Mouse (Mus musculus) myocyte (in vitro differentiated cells): ENCODE data around the gene Slc25a43. TPM values are rescaled to one million over a fixed set of nuclear protein-coding genes. Genes with fewer than 3 reads are reported as not detected.
A peak's percentile ranks its signal among the peaks of the same experiment; 100 is the strongest.

Experiments
- H3K27me3 ChIP-seq: one replicate; pipeline ENCODE4 v1.6.1; 2011; ENCODE audit not compliant: control insufficient read depth, insufficient read depth, insufficient read length
- H3K36me3 ChIP-seq: one replicate; pipeline ENCODE4 v1.6.1; 2011; ENCODE audit not compliant: control insufficient read depth, insufficient read depth
- H3K4me2 ChIP-seq: one replicate; pipeline ENCODE4 v1.6.1; 2011; ENCODE audit warnings: low read depth, control low read depth
- H3K4me3 ChIP-seq: one replicate; pipeline ENCODE4 v1.5.1; 2011; ENCODE audit warnings: mild to moderate bottlenecking, control low read depth, moderate library complexity
- H3K79me2 ChIP-seq: one replicate; pipeline ENCODE4 v1.6.1; 2011; ENCODE audit not compliant: control insufficient read depth, insufficient read depth
- H3ac ChIP-seq: one replicate; pipeline ENCODE4 v1.6.1; 2011; ENCODE audit not compliant: control insufficient read depth, insufficient read length
- CEBPB ChIP-seq: IDR thresholded peaks from 2 replicates; pipeline ENCODE4 v1.6.1; 2011; ENCODE audit warnings: mild to moderate bottlenecking, moderate library complexity; ENCODE audit not compliant: poor library complexity, insufficient read depth, severe bottlenecking
- E2F4 ChIP-seq: IDR thresholded peaks from one replicate; pipeline ENCODE4 v1.6.1; 2011; ENCODE audit warnings: mild to moderate bottlenecking, control low read depth, moderate library complexity; ENCODE audit not compliant: insufficient read depth
- MAX ChIP-seq: IDR thresholded peaks from one replicate; pipeline ENCODE4 v1.6.1; 2011; ENCODE audit warnings: low read depth, mild to moderate bottlenecking, control low read depth
- MYOD1 ChIP-seq, 3 experiments: IDR thresholded peaks; one replicate each; pipeline ENCODE4 v1.6.1; 2011; ENCODE audit warnings: control low read depth in 2 of 3, low read depth in 2 of 3, mild to moderate bottlenecking in 2 of 3, moderate library complexity in 1 of 3; ENCODE audit not compliant: insufficient read length in 2 of 3, control insufficient read depth in 1 of 3
- MYOG ChIP-seq, 3 experiments: IDR thresholded peaks; one replicate each; pipeline ENCODE4 v1.6.1; 2011; ENCODE audit warnings: control low read depth in 2 of 3, low read depth in 2 of 3, mild to moderate bottlenecking in 2 of 3; ENCODE audit not compliant: insufficient read length in 2 of 3, control insufficient read depth in 1 of 3, insufficient read depth in 1 of 3
- POLR2A ChIP-seq: IDR thresholded peaks from one replicate; pipeline ENCODE4 v1.6.1; 2011; ENCODE audit warnings: low read depth, mild to moderate bottlenecking, control low read depth, moderate library complexity; ENCODE audit not compliant: insufficient read length
- POLR2AphosphoS2 ChIP-seq: IDR thresholded peaks from one replicate; pipeline ENCODE4 v1.6.1; 2011; ENCODE audit warnings: low read depth, control low read depth; ENCODE audit not compliant: insufficient read length
- REST ChIP-seq: IDR thresholded peaks from one replicate; pipeline ENCODE4 v1.6.1; 2011; ENCODE audit warnings: mild to moderate bottlenecking, control low read depth, moderate library complexity; ENCODE audit not compliant: insufficient read depth, insufficient read length
- SRF ChIP-seq: IDR thresholded peaks from one replicate; pipeline ENCODE4 v1.6.1; 2011; ENCODE audit warnings: low read depth; ENCODE audit not compliant: control insufficient read depth, insufficient read length
- TCF12 ChIP-seq: IDR thresholded peaks from one replicate; pipeline ENCODE4 v1.6.1; 2011; ENCODE audit warnings: mild to moderate bottlenecking, control low read depth; ENCODE audit not compliant: poor library complexity, insufficient read depth, severe bottlenecking
- TCF3 ChIP-seq: IDR thresholded peaks from one replicate; pipeline ENCODE4 v1.6.1; 2011; ENCODE audit warnings: low read depth, control low read depth; ENCODE audit not compliant: insufficient read length
- USF1 ChIP-seq: IDR thresholded peaks from one replicate; pipeline ENCODE4 v1.6.1; 2011; ENCODE audit warnings: low read depth, mild to moderate bottlenecking, control low read depth, moderate library complexity
- polyA plus RNA-seq: library from polyadenylated mRNA; unstranded; fragments of >200 nt; fragmentation: generic; extraction: Trizol; gene quantifications from one replicate; pipeline ENCODE4 v1.2.1, GENCODE M21; 2012; ENCODE audit warnings: missing spikeins

Gene Slc25a43
- polyA plus RNA-seq: 1.1 TPM

DNA sequence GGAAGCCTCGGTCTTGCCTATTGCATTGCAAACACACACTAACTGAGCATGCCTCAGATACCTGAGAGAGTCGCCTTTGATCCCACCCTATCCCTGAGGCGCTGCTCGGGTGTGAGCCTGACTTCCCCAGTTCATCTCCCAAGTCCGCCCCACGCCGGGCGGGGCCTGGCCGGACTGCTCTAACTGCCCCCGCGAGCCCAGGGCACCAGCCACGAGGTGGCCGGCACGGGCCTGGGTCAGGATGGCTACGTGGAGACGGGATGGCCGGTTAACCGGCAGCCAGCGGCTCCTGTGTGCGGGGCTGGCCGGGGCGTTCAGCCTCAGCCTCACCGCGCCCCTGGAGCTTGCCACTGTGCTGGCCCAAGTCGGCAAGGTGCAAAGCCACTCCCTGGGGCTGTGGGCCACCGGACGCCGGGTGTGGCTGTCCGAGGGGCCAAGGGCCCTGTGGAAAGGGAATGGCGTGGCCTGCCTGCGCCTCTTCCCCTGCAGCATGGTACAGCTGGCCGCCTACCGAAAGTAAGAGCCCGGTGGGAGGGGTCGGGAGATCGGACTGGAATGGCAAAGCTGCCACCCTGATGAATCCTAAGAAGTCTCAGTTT lies at the start of gene Slc25a43:
Gene Slc25a43 (plus strand): TSS at position 157 of the 599 bp plus-strand sequence.
- Histone ChIP-seq H3K27me3 (no peaks in the 10 kb centered on the region), H3K4me2 (peak within 1 kb of the TSS; percentile 62), H3K4me3 (peak within 1 kb of the TSS; percentile 11), H3ac (no peak within 1 kb of the TSS), H3K36me3 (no peaks in the 10 kb centered on the region), H3K79me2 (no peaks in the 10 kb centered on the region)
- TF ChIP-seq SRF (no peak), POLR2A (peak; percentile 26)

GRCm38 (mm10) chrX:36740124-36740951 lies 3.1 kb upstream of the Slc25a43 start:
- Histone ChIP-seq H3K36me3 (no peaks in the 10 kb centered on the region), H3K79me2 (no peaks in the 10 kb centered on the region), H3K4me2 (no peak overlapping the region), H3K4me3 (no peak overlapping the region), H3K27me3 (no peaks in the 10 kb centered on the region), H3ac (no peak overlapping the region)
- TF ChIP-seq E2F4: no peak
- no peak for TF ChIP-seq MYOG (IDR thresholded peaks at IDR 0.05; ENCODE audit: control insufficient read depth in 1 of 3, insufficient read depth in 1 of 3, insufficient read length in 2 of 3, low read depth in 2 of 3)
- no peak for TF ChIP-seq REST
- TF ChIP-seq USF1: no peak
- no peak for TF ChIP-seq POLR2A
- TF ChIP-seq TCF12: no peak

DNA sequence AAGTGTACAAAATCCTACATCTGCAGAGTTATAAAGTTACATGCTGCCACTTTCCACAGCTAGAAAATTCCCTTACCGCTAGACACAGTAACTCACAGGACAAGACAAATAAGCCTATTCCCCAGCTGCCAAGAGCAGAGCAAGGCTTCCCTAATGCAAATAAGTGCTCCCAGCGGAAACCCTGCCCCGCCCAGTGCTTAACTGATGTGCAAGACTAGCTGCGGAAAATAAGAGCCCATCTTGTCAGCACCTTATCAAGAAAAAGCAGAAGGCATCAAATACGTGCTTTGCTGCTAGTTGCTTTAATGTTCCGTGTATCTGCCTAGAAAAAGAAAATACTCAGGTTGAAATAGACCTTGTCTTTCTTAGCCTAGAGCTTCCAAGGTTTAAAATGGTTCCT lies 2.2 kb upstream of the Slc25a43 start:
- Histone ChIP-seq H3ac (no peak overlapping the region), H3K4me3 (no peak overlapping the region), H3K79me2 (no peaks in the 10 kb centered on the region), H3K27me3 (no peaks in the 10 kb centered on the region), H3K4me2 (no peak overlapping the region), H3K36me3 (no peaks in the 10 kb centered on the region)
- TF ChIP-seq CEBPB (no peak), MAX (no peak), USF1 (no peak), REST (no peak), POLR2A (no peak), MYOD1 (IDR thresholded peaks at IDR 0.05; ENCODE audit: control insufficient read depth in 1 of 3, insufficient read length in 2 of 3, low read depth in 2 of 3) (no peak)

DNA sequence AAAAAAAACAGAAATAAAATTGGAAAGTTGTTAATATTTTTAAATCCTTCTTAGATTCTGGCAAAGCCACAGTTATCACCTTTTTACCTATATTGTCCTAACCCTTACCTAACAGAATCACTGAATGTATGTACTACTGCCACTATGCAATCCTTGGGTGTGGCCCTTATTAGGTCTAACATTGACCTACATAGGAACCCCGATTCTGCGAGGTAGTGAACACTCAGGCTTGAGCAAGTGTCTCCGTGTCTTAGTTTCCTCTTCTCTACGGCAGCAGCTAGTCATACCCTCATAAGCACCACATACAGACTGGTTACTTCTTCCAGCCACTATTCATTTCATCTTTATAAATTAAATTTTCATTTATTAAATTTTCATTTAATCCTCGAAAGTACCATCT lies 715 bp upstream of the Slc25a43 start:
- Histone ChIP-seq H3K36me3 (no peaks in the 10 kb centered on the region), H3K27me3 (no peaks in the 10 kb centered on the region), H3K4me3 (no peak overlapping the region), H3ac (no peak overlapping the region), H3K79me2 (no peaks in the 10 kb centered on the region), H3K4me2 (peak overlapping the region; percentile 62)
- no peak for TF ChIP-seq CEBPB
- no peak for TF ChIP-seq MYOG (IDR thresholded peaks at IDR 0.05; ENCODE audit: control insufficient read depth in 1 of 3, insufficient read depth in 1 of 3, insufficient read length in 2 of 3, low read depth in 2 of 3)
- TF ChIP-seq SRF: no peak
- no peak for TF ChIP-seq E2F4
- TF ChIP-seq TCF3: no peak
- TF ChIP-seq USF1: no peak
- TF ChIP-seq POLR2A: no peak
- no peak for TF ChIP-seq MYOD1 (IDR thresholded peaks at IDR 0.05; ENCODE audit: control insufficient read depth in 1 of 3, insufficient read length in 2 of 3, low read depth in 2 of 3)

DNA sequence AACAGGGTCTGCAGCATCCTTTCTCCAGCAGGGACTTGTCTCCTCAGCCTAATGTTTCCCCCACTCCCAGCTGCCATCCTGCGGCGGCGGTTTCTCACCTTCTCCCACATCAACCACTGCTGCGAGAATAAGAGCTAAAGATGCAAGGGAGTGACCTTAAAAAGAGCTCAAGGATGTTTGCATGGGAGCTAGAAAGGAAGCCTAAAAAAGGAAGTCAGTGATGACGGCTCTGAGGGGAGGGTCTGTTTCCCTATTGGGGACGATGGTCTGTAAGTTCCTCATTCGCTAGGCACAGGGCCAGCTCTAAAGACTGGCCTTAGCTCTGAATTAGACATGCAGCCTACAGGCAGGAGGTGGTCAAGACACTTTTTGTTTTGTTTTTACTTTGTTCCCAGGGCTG lies 1.3 kb downstream of the Slc25a43 start:
- TF ChIP-seq POLR2AphosphoS2 (no peak), MAX (no peak), TCF12 (no peak), MYOG (IDR thresholded peaks at IDR 0.05; ENCODE audit: control insufficient read depth in 1 of 3, insufficient read depth in 1 of 3, insufficient read length in 2 of 3, low read depth in 2 of 3) (no peak), SRF (no peak), POLR2A (no peak), TCF3 (no peak), MYOD1 (IDR thresholded peaks at IDR 0.05; ENCODE audit: control insufficient read depth in 1 of 3, insufficient read length in 2 of 3, low read depth in 2 of 3) (no peak), USF1 (no peak), E2F4 (no peak), CEBPB (no peak), REST (no peak)
- peak overlapping the region; percentile 62 for H3K4me2 ChIP-seq
- H3K27me3 ChIP-seq: no peaks in the 10 kb centered on the region

More for the DNA sequence above, 1.3 kb downstream of the Slc25a43 start:
- no peak overlapping the region for H3K4me3 ChIP-seq
- H3ac ChIP-seq: no peak overlapping the region
- no peaks in the 10 kb centered on the region for H3K36me3 ChIP-seq
- no peaks in the 10 kb centered on the region for H3K79me2 ChIP-seq
